Mouse (Mus musculus) megakaryocyte progenitor cell, adult 5-6 weeks (primary cell): ENCODE data around the gene Dyrk1a. TPM values are rescaled to one million over a fixed set of nuclear protein-coding genes. Genes with fewer than 3 reads are reported as not detected.
A peak's percentile ranks its signal among the peaks of the same experiment; 100 is the strongest.

Experiments
- ATAC-seq: replicated peaks from 2 replicates; pipeline ENCODE4 v1.8.0; 2016; ENCODE audit warnings: mild to moderate bottlenecking, moderate TSS enrichment, inconsistent platforms; ENCODE audit not compliant: poor library complexity
- total RNA-seq, 2 experiments: library from RNA; stranded (forward) in 1 of 2; stranded (reverse) in 1 of 2; fragments of 157-497, 149-512 nt in 1 of 2; fragments of 200-1000 nt in 1 of 2; gene quantifications; 2 replicates each; pipeline versions ENCODE4 v1.2.3 to v1.2.4; 2015 to 2017

The Dyrk1a gene
- total RNA-seq, 2 experiments from 2014 or later: 49.4 to 65.6 TPM

DNA sequence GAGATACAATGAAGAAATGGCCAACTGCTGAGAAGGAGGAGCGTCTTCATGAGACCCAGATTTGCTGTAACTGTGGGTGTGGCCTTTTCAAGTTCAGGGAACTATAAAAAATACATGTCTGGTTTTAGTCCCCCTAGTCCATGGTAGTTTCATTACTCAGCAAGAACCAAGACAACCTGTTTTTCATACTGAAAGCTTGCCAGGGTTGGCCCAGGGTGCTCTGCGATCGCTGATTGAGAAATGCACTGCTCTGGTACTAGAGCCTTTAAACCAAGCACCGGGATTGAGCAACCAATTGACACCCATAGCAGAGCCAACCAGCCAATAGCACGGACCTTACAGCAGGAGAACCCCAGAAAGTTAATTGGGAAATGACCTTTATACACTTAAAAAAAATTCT, 13.6 kb upstream of the Dyrk1a start:
- ATAC-seq: peak; percentile 75

DNA sequence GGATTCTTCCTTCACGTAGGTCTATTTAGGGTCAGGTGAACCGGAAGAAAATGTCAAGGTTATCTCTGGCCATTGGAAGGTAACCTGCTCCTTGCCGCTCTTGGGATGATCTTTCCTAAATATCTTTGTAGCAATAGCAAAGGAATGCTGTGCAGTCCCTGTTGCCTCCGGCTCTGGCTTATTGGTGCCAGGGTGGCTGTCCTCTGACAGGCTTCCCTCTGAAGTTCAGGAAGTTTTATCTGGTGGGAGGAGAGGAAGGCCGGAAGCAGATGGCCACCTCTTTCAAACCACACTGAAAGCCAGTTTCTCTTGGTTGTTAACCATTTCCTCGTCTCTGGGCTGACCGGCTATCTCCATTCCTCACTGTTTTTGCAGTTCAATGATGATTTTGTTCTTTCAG, 10.5 kb upstream of the Dyrk1a start:
- ATAC-seq: peak; percentile 30

DNA sequence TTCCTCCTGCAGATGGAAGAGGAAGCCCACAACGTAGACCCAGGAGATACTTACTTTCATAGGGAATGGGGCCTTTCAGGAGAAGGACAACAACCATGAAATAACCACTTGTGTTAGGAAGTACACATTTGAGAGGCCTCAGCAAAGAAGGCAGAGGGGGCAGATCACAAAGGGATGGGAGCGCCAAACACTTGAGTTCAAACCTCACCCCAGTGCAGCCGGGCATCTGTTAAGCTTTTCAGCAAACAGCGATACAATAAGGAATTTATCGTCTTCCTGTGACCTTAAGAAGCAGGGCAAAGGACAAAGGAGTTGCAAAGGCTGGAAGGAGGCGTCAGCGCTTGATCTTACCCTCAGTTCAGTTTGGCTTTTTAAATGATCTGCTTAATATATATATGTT, 10.0 kb upstream of the Dyrk1a start:
- ATAC-seq: no peak

DNA sequence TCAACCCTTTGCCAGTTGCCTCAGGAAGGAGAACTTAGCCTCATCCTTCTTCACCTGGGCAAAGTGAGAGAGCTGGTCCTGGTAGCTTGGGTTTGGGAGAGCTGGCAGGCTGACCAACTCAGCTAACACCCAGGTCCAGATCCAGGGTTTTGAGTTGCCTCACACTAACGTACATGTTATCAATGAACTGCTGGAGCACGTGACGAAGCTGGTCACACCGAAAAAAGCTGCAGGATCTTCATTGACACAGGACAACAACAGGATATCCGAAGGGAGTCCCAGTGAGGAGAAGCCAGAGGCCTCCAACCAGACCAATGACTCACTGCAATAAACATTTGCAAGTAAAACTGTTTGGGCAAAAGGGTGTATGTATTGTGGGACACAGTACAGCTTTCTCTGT, 9.2 kb upstream of the Dyrk1a start:
- ATAC-seq: no peak

DNA sequence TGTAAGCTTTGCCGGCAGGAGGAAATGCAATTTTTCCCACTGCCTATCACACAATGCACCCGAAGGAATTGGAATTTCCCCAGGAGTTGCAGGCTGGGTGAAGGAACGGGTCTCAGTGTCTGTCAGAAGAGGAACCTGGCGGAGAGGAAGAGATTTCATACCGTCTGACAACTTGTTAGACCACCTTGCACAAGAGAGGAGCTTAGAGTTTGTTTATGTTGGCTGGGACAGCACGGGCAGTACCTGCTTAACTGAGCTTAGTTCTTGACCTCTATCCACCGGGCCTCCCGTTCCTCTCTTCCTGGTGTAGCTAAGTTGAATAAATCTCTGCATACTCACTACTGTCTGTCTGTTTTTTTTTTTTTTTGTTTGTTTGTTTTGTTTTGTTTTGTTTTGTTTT, 3.7 kb upstream of the Dyrk1a start:
- ATAC-seq: no peak

DNA sequence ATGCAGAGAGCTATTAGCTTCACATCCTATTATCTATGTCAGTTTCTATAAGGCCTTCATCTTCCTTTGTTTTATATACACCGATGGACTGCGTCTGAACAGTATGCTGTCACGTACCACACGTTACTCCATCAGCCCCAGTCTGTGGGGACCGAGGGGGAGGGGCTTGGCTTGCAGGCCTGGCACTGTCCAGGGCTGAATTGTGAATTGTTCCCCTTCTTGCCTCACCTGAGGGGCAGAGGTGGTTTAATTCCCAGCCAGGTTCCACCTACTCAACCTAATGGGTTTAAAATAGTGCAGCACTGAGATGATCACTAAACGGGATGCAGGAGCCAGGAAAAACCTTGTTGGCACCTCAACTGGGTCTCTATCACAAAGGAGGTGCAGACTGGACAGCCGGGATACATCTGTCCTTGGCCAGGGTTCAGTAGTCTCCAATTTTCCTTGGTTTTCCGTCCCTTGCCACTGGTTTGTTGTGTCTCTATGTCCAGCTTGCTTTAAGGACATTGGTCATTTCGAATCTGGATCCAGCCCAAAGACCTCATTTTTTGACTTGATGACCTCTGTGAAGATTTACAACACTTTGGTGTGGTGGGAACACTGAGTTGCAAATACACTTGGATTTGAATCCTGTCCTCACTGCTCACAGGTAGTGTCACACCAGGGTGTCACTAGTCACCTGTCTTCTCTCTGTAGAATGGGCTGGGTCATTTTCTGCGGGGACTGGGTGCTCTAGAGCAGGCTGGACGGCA, 2.8 kb upstream of the Dyrk1a start:
- ATAC-seq: no peak

DNA sequence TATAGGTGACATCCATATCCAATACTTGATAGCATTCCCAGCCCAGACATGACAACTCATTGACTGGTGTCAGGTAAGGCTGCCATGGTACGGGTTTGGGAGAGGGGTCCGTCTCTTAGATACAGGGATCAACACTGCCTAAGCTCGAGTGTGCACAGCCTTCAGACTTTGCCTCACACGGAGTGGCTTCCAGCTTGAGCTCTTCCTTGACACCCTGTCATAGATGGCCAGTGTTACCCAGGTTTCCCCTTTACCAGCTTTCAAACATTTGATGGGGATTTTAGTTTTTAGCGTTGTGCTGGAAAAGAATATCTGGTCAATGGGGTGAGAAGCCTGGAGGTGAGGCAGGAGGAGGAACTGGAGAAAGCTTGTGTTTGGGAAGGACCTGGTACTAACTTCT, 2.1 kb upstream of the Dyrk1a start:
- ATAC-seq: no peak

DNA sequence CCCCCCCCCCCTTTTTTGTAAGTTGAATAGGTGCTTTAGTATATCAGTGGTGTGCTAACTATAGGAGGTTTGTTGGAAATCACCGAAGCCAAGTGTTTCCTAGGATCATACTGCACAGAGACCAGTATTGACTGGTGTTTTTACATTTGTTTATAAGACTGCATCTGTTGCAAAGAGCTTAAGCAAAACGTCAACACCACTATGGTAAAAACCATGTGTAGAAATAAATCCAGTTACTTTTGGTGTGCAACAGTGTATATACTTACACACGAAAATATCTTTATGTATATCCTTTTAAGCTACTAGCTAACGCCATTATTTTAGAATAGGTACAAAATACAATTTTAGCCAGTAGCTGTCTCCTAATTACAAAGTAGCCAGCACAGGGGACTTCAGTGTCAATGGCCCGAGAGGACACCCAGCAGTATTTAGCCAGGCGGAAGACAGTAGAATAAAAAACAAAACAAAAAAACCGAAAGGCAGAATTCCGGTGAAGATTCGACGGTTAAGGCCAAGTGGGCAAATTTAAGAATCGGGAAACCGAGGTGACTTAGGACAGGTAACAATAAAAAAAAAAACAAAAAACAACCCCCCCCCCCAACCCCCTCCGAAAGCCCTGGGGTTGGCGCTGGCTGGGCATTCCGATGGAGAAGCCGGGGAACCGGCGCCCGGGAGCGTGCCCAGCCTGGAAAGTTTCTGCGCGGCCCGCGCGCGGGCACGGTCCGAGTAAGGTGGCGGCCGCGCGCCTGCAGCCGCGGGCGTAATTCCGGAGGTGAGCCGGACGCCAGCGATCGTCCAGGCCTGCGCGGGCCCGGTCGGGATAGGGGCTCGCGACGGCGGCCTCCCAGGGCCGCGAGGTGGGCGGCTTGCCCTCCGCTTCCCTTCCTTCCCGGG, 1.2 kb upstream of the Dyrk1a start:
- no peak for ATAC-seq

DNA sequence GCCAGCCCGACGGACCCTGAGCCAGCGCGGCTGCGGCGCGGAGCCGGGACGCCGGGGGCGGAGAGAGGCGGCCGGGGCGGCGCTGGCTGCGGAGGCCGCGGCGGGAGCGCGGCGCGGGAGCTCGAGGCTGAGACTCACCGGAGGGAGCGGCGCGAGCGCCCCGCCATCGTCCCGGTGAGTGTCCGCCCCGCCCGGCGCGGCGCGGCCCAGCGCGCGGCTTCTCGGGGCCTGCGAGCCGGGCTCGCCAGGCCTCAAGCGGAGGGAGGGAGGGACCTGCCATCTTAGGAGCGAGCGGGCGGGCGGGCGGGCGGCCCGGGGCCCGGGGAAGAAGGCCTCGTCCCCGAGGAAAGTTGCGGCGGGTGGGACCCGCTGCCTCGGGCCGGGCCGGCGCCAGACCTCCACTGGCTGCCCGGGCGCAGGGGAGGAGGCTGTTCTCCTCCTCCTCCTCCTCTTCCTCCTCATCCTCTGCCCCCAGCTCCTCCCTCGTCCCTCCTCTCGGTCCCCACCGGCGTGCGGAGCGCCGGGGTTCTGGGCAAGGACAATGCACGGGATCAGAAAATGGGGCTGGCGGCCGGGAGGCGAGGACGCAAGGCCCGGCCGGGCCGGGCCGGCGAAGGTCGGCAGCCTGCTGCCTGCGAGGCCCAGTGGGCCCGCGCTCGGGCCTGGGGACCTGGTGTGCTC, 691 bp downstream of the Dyrk1a start:
- peak; percentile 14; the same call in 1 of the 2 replicates for ATAC-seq

DNA sequence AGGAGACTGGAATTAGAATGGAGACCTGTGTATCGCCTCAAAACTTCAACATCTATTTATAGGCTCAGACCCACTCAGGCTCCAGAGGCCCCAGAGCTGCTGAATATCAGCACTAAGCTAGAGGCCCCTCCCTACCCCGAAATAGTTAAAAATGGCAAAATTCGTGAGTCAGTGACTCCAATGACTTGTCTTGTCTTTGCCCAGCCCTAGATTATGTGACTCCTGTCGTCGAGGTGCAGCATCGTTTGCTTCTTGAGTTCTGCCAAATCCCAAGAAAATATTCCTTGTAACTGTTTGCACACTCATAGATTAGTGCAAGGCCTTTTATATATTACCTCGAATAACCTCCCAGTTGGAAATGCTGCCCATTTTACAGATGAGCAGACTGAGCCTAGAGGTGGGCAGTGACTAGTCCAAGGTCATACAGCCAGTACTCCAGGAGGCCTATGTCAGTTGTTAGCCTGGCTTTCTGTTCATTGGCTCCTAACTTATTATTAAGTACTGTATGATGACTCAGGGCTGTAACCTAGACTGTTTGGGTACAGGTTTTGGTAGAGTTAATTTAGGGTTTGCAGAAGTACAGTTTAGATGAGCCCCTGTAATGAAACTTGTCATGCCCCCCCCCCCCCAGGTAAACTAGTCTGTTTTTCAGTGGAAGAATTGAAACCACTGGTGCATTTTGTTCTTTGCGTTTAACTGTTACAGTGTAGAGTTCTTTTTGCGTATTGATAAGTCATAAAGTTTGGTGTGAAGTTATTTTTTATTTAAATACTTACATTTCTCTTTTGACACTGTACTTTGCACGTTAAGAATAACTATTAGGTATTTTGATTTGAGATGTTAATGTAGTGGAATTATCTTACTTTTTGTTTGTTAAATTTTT, 1.5 kb downstream of the Dyrk1a start:
- ATAC-seq: no peak

DNA sequence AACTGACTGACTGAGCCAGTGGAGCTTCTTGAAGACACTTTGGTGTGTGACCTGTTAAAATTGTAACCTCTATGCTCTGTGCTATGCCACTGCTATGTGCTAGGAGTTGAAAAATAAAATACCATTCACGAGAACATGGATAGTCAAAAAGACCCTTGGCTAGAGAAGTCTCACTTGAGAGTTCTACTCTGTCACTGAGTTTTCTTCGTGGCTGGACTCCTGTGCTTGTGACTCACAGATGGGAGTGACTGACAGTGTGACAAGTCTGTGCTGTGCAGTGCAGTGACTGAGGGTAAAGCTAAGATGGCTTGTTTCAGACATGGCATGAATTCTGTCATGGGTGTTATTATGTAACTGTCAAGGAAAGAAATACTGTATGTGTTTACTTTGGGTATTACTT, 2.6 kb downstream of the Dyrk1a start:
- no peak for ATAC-seq

DNA sequence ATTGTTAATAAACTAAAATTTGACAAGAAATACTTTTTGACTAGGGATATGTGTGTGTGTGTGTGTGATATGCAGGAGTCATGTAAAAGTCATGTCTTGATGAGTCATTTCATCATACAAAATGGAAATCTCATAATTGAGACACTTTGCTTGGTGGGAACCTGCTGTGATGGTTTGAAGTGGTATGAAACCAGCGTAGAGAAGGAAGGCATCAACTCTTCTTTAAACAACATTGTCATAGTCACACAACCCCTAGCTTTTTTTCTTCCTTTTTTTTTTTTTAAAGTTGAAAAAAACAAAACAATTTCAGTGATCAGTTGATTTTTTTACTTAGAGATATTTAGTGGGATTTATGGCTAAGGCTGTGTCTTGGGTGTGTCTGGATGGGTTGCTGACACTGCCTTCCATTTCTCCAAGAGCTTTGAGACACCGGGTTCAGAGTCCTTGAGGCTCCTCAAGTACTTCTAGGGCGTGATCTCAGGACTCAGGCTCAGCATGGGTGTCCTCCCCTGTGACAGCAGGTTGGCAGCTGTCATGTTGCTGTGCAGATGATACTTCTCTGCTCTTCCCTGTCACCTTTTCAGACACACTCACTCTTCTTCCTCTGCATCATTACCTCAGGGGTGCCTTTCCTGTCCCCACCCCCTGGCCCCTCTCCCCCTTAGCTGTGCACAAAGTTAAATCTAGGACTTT, 4.4 kb downstream of the Dyrk1a start:
- no peak for ATAC-seq

DNA sequence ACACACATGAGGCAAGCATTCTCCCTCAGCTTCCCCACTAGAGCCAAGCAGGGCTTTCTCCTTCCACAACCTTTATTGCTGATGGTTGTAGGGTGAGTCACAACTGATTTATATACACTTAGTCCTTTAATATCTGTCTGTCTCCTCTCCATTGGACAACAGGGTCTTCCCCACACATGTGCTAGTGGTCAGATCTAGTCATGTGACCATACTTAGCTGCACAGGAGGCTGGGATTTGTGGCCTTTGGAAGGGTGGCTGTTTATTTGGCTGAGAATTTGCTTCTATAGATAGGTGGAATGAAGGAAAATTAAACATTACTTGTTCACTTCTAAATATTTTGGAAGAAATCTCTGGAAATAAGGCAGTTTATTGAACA, 4.9 kb downstream of the Dyrk1a start:
- no peak for ATAC-seq

DNA sequence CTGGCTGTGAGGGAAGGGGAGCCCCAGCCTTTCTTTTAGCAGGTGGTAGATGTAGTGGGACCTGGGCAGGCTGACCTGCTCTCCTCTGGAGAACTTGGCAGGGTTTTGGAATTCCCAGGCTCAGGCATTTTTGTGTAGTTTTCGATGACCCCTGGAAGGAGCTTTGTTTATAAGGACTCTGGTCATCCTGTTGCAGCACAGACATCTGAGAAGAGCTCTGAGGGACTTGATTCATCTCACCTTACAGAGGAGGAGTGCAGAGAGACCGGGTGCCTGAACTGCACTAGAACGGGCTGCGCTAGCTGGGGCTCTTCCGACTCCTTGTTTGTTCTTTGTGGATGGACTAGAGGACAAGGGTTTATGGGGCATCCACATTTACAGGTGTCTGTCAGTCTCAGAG, 5.9 kb downstream of the Dyrk1a start:
- ATAC-seq: no peak

DNA sequence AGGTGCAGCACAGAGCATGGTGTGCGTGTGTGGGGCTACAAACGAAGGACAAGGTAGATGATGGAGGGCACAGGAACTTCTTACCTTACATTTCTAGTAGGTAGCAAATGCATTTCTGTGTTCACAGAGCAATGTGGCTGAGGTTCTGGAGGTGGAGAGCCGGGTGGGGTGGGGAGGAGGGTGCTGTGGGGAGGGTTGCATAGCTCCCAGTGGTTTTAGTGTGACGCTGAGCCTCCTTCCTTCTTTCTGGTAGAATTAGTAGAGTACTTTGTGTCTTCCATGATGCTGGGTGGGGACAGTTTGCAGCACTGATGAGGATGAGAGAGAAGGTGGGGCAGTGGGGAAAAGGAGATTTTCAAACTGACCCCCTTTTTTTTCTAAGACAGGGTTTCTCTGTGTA, 9.5 kb downstream of the Dyrk1a start:
- peak; percentile 35; the same call in 1 of the 2 replicates for ATAC-seq

DNA sequence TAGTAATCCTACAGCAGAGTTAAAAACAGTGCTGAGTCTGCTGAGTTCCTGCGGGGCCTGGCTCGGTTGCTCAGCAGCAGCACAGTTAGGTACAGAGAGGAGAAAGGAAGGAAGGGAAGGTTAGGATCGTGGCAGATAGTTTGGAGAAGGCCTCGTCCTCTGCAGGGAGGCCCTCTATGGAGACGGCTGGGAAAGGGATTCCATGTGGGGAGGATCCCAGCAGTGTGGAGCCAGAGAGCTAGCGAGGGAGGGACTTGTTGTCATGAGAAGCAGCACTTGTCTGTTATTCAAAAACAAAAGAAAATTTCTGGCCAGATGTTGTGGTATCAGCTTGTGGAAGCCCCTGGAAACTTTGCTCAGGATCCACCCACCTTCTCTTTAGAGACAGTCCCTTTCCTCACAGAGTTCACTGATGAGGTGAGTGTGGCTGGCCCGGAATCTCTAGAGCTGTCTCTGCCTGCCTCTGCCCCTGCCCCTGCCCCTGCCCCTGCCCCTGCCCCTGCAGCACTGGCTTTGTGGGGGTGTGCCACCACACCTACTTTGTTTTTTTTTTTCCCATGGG, 11.1 kb downstream of the Dyrk1a start:
- no peak for ATAC-seq

DNA sequence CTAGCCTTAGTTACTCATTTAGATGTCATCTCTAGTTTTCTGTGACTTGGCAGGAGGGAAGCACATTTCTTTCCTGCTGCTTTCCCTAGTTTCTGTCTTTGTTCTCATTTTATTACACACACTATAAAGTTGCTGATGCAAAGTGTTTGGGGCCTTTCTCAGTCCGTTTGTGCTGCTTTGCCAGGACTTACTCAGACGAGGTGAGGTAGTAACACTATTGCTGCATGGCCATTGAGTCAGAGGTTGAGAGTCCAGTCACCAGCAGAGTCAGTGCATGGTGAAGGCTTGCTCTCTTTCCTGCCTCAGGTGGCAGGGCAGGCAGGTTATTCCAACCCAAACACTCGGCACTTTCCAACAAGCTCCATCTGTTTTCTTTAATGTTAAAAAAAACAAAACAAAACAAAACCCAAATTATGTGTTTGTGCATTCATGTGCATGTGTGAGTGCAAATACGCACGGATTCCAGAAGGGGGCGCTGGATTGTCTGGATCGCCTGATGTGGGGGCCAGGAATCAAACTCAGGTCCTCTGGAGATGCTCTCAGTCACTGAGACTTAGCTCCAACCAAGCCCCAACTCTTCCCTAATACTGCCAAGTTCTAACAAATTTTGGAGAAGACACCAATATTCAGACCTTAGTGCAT, 16.7 kb downstream of the Dyrk1a start:
- no peak for ATAC-seq

DNA sequence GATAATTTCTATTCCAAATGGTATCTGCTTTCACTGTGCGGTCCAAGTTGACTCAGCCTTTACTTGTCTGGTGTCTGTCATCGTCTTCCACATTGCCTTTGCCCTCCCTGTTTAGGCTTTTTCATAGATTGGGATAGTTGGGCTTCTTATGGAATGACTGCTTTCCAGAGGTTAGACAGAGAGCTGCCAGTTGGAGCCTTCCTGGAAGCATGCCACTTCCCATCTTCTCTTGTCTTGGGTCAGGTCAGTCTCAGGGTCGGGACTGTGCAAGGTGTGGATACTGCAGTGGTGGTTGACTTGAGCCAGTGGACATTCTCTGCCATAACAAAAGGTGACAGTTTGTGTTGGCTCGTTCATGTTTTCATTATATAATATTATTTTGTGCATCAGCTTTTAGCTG, 17.7 kb downstream of the Dyrk1a start:
- no peak for ATAC-seq

DNA sequence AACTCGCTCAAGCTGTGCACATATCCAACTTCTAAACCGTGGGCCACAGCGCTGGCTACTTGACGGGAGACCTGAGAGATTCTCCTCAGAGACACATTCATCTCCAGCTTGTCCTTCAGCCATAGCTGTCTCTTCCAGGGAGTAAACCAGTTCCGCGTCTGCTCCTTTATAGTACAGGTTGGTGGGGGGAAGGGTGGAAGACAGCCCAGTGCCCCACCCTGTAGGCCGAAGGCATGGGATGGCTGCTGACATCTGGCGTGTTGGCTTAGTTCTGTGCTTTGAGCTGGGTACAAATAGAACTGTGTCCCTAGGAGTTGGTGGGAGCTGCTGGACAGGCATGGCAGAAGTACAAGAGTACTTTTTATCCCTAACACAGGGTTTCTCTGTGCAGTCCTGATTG, 18.4 kb downstream of the Dyrk1a start:
- no peak for ATAC-seq
